Mouse (Mus musculus) heart, adult 2 months (tissue): ENCODE results near the gene Olfml2b. TPM values are rescaled to one million over a fixed set of nuclear protein-coding genes. Genes with fewer than 3 reads are reported as not detected.
A peak's percentile ranks its signal among the peaks of the same experiment; 100 is the strongest.

Source experiments
- DNase-seq, 2 experiments: peaks; one replicate each; pipeline ENCODE4 v3.0.0; 2021
- H3K27ac ChIP-seq: fragments of 200-600 bp; 2 replicates; pipeline ENCODE4 v1.8.1; 2022
- H3K27me3 ChIP-seq: fragments of 200-500 bp; 2 replicates; pipeline ENCODE4 v1.6.1; 2012; ENCODE audit warnings: mild to moderate bottlenecking, low read length, inconsistent platforms, mixed read lengths; ENCODE audit not compliant: control insufficient read depth, insufficient read depth
- H3K36me3 ChIP-seq: fragments of 200-500 bp; 2 replicates; pipeline ENCODE4 v1.6.1; 2012; ENCODE audit warnings: low read length, inconsistent platforms; ENCODE audit not compliant: control insufficient read depth, insufficient read depth
- H3K4me1 ChIP-seq: fragments of 200-500 bp; 2 replicates; pipeline ENCODE4 v1.6.1; 2011; ENCODE audit warnings: low read length; ENCODE audit not compliant: control insufficient read depth, insufficient read depth
- H3K4me3 ChIP-seq: fragments of 200-600 bp; 2 replicates; pipeline ENCODE4 v1.8.1; 2022
- H3K79me2 ChIP-seq: fragments of 200-500 bp; replicated peaks from 2 replicates; pipeline ENCODE4 v1.6.1; 2012; ENCODE audit warnings: mild to moderate bottlenecking, inconsistent platforms, low read length, moderate library complexity, mixed read lengths; ENCODE audit not compliant: control insufficient read depth, insufficient read depth
- H3K9ac ChIP-seq: fragments of 200-500 bp; 2 replicates; pipeline ENCODE4 v1.6.1; 2012; ENCODE audit warnings: low read depth, mild to moderate bottlenecking, control low read depth, inconsistent platforms, low read length, mixed read lengths
- CTCF ChIP-seq: fragments of 200-600 bp; IDR thresholded peaks from 2 replicates; pipeline ENCODE4 v1.8.1; 2022; ENCODE audit warnings: antibody characterized with exemption, mild to moderate bottlenecking, moderate library complexity
- EP300 ChIP-seq: fragments of 200-500 bp; IDR thresholded peaks from 2 replicates; pipeline ENCODE4 v1.6.1; 2011; ENCODE audit warnings: low read depth, low read length, control low read depth; ENCODE audit not compliant: insufficient read depth
- POLR2A ChIP-seq: fragments of 200-500 bp; IDR thresholded peaks from 2 replicates; pipeline ENCODE4 v1.6.1; 2011; ENCODE audit warnings: mild to moderate bottlenecking, low read depth, low read length, control low read depth; ENCODE audit not compliant: insufficient read depth
- WGBS: fragments of 180-500 bp; shearing (Covaris S2); methylation state at CpG from one replicate; pipeline ENCODE4 v1.1.7; 2018; 5-methylcytosine and 5-hydroxymethylcytosine counted together
- intact Hi-C: fragments of 180-260 bp; cut with DNase I; formaldehyde crosslinking; loops from one replicate; pipeline ENCODE4 v1.15.1; 2025
- polyA plus RNA-seq: library from polyadenylated mRNA; depleted of rRNA; stranded (reverse); fragments of >200 nt; gene quantifications from 2 replicates; pipeline ENCODE4 v1.2.3, GENCODE M21; 2012
- total RNA-seq, 2 experiments: library from RNA; stranded (reverse); gene quantifications; 2 replicates each; pipeline ENCODE4 v1.2.3; 2021

Olfml2b gene
- total and polyA plus RNA-seq, 3 experiments: 11.1 to 18.0 (median 15.4) TPM

DNA sequence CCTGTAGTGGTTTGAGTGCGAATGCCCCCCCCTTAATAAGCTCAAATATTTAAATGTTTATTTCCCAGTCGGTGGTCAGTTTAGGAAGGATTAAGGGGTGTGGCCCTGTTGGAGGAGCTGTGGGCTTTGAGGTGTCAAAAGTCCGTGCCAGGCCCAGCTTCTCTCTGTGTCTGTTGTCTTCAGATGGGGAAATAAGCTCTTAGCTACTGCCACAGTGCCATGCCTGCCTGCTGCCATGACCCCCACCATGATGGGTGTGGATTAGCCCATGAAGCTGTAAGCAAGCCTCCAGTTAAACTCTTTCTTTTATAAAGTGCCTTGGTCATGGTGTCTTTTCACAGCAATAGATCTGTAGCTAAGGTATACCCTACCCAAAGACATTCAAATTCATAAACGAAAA is 11.5 kb upstream of the Olfml2b start:
- no peak for DNase-seq
- Histone ChIP-seq H3K9ac (no peak overlapping the region), H3K4me1 (no peaks in the 10 kb centered on the region; the same call in 1 of the 2 replicates), H3K27ac (no peak overlapping the region), H3K27me3 (no peaks in the 10 kb centered on the region), H3K36me3 (no peaks in the 10 kb centered on the region), H3K4me3 (no peak overlapping the region), H3K79me2 (no peaks in the 10 kb centered on the region)
- intact Hi-C loops: loop anchor here (1.0 kb wide), 1 partner anchor 206 kb away; no protein-coding TSS in a partner anchor
- no peak for TF ChIP-seq POLR2A
- TF ChIP-seq CTCF: no peak
- no peak for TF ChIP-seq EP300
- 71% methylated on average over 4 of the region's 4 CpGs for WGBS

- Histone ChIP-seq H3K79me2 (no peaks in the 10 kb centered on the region), H3K36me3 (no peaks in the 10 kb centered on the region), H3K9ac (no peak overlapping the region), H3K27me3 (no peaks in the 10 kb centered on the region), H3K4me3 (no peak overlapping the region), H3K27ac (no peak overlapping the region), H3K4me1 (no peaks in the 10 kb centered on the region)
- no peak for DNase-seq
- intact Hi-C loops: no loop called here
- 85% methylated on average over 7 of the region's 7 CpGs for WGBS
- TF ChIP-seq CTCF (no peak), POLR2A (no peak), EP300 (no peak)
Measured at GRCm38 (mm10) chr1:170638941-170639340, 5.4 kb upstream of the Olfml2b start.

DNA sequence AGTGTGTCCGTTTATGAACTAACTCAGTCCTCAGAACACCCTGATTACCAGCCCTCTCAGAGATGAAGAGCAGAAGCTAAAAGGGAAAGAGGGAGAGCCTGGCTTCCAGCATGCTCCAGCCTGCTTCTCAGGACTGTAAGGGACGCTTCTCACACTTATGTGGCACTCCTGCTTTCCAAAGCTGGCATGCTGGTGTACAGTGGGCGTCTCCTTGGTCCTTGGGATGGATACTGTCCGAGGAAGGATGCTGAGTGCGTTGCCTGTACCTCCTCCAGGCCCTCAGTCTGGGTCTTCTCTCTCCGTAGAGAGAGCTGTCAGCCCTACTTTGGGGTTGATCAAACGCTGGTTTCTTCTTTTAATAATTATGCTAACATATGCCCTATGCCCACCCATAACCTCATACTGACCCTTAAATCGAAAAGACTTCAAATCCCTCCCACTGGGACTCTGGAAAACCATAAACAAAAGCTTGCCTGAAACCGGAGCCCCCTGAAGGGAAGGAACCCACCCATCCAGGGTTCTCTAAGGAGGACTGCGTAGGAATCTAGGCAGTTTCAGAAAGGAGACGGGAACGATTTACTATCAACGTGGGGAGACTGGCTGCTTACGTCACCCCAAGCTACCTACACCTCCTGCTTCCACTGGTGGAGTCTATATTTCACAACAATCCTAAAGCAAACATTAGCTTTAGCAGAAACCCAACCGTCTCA is 1.7 kb downstream of the Olfml2b start:
- no peak overlapping the region; the same call in 1 of the 2 replicates for H3K4me3 ChIP-seq
- 63% methylated on average over 15 of the region's 15 CpGs for WGBS
- H3K9ac ChIP-seq: no peak overlapping the region
- no peaks in the 10 kb centered on the region for H3K79me2 ChIP-seq
- intact Hi-C loops: no loop called here
- no peaks in the 10 kb centered on the region for H3K27me3 ChIP-seq
- no peaks in the 10 kb centered on the region for H3K36me3 ChIP-seq
- peak overlapping the region; percentile 33 for H3K27ac ChIP-seq
- no peak for DNase-seq
- peaks cover 5% of the 10 kb centered on the region for H3K4me1 ChIP-seq
- TF ChIP-seq EP300: no peak
- TF ChIP-seq CTCF: no peak
- no peak for TF ChIP-seq POLR2A

DNA sequence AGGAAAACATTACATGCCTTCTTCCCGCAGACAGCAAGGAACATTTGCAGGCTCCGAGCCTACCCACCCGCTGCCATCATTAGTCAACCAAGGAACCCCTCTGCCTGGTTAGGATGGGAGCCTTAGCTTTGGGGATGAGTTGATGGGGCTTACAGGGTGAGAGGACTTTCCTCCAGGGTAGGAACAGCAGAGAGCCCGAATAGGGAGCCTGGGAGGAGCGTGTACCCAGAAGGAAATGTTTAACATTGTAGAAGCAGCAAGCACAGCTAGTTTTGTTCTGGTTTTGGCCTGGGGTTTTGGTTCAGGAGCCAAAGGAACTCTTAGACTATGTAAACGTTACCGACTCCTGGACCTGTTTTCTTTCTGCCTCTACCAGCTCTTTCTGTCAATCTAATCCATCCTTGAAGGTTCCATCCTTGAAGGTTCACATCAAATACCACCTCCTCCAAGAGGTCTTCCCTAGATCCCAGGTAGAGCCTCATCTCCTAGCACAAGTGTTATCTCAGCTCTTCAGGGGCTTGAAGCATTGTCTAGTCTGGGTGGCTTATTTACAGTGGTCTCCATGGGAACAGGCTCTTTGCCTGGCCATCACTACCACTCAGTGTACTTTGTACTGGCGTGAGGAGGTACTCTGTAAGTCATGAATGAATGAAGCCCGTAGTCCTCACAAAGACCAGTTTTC is 2.4 kb downstream of the Olfml2b start:
- Histone ChIP-seq H3K4me3 (no peak overlapping the region), H3K36me3 (no peaks in the 10 kb centered on the region), H3K9ac (no peak overlapping the region), H3K79me2 (no peaks in the 10 kb centered on the region), H3K27ac (no peak overlapping the region), H3K27me3 (no peaks in the 10 kb centered on the region), H3K4me1 (peaks cover 5% of the 10 kb centered on the region)
- DNase-seq: peak in 1 of 2 experiments; percentile 14
- intact Hi-C loops: no loop called here
- TF ChIP-seq CTCF (no peak), POLR2A (no peak), EP300 (no peak)
- 73% methylated on average over 9 of the region's 9 CpGs for WGBS

DNA sequence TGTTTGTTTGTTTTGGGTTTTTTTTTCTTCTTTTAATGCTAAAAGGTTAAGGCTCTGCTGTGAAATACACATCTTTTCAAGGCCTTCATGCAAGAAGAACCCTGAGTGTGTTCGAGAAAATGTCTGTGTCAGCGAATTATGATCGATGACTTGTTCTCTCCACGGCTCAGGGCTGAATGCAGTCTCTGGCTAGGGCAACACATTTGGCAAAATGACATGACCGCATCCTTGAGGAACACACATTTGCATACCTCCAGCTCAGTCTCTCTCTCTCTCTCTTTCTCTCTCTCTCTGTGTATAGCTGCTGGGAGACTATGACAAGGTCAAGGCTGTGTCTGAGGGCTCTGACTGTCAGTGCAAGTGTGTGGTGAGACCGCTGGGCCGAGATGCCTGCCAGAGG is 3.0 kb downstream of the Olfml2b start:
- WGBS: 69% methylated on average over 7 of the region's 7 CpGs

DNA sequence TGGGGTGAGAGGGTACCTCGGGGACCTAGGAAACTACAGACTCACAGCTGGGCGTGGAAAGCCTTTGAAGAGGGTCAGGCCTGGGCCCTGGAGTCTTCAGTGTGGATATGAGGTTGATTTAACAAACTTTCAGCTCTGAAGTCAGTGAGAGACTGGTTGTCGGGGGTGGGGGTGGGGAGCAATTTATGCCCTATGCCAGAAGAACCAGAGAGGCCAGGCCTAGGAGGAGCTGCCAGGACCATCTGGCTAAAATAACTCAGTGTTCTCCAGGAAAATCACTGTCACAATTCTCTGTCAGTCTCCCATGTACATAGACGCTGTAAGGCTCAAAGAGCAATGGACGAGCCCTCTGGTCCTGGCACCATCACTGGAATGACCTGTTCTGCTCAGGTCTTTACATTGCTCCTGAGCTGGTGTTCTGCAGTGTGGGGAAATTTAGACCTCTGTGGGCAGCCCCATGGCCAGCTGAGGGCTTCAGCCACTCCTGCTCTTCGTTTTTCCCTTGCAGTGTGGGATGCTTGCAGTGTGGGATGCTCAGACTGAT is 3.7 kb downstream of the Olfml2b start:
- TF ChIP-seq POLR2A: no peak
- no peak for TF ChIP-seq EP300
- no peak for TF ChIP-seq CTCF
- 63% methylated on average over 6 of the region's 6 CpGs for WGBS
- H3K27ac ChIP-seq: peak overlapping the region; percentile 65
- peaks cover 6% of the 10 kb centered on the region for H3K4me1 ChIP-seq
- no peaks in the 10 kb centered on the region for H3K27me3 ChIP-seq
- no peak overlapping the region for H3K9ac ChIP-seq
- DNase-seq: no peak
- no peaks in the 10 kb centered on the region for H3K79me2 ChIP-seq
- intact Hi-C loops: no loop called here
- H3K4me3 ChIP-seq: no peak overlapping the region
- H3K36me3 ChIP-seq: no peaks in the 10 kb centered on the region

More for the DNA sequence above, 3.0 kb downstream of the Olfml2b start:
- Histone ChIP-seq H3K4me3 (no peak overlapping the region), H3K36me3 (no peaks in the 10 kb centered on the region), H3K9ac (no peak overlapping the region), H3K27me3 (no peaks in the 10 kb centered on the region), H3K79me2 (no peaks in the 10 kb centered on the region), H3K27ac (peak overlapping the region; percentile 65), H3K4me1 (peaks cover 6% of the 10 kb centered on the region)
- TF ChIP-seq CTCF (no peak), POLR2A (no peak), EP300 (no peak)
- no peak for DNase-seq
- intact Hi-C loops: no loop called here
